Mouse (Mus musculus) bone marrow macrophage, adult 2 months (primary cell): ENCODE results near the gene Mlkl.

Experiments used
- CTCF ChIP-seq: IDR thresholded peaks from 2 replicates; pipeline ENCODE4 v1.5.1; 2012; ENCODE audit warnings: low read depth, mild to moderate bottlenecking, low read length, moderate library complexity
- POLR2A ChIP-seq: IDR thresholded peaks from 2 replicates; pipeline ENCODE4 v1.6.1; 2012; ENCODE audit warnings: mild to moderate bottlenecking, low read depth, low read length, borderline replicate concordance

DNA sequence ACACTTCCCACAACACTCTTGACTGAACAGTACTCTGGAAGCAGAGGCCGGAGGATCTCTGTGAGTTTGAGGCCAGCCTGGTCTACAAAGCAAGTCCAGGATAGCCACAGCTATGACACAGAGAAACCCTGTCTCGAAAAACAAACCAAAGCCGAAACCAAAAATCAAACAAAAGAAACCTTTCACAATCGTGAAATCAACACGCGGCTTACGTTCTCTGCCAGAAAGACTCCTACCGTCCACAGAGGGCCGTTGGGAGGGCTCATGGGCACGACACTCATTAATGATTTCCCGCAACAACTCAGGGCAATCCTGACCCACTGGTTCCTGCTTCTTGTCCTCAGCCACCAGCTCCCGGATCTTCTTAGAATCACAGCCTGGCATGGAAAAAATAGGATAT lies 23.2 kb downstream of the Mlkl start:
- TF ChIP-seq CTCF, result no peak
- TF ChIP-seq POLR2A, result no peak
